In the genomic region with DNA sequence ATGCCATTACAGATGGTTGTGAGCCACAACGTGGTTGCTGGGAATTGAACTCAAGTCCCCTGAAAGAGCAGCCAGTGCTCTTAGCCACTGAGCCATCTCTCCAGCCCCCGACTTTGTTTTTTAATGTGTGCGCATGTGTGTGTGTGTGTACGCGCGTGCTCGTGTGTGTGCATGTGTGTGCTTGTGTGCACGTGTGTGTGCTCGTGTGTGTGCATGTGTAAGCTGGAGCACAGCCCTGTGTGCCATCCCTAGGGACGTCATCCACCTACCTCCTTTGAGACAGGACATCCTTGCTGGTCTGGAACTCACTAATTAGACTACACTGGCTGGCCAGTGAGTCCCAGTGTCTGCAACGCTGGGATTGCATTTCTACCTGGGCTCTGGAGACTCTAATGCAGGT, we compare ENCODE assay signal across 1 mouse cellular context.
TF ChIP-seq lines count a peak whose summit lies in the region.

No protein-coding gene starts in this region.

TF ChIP-seq in CH12.LX, 34 proteins besides CTCF, POLR2A, EP300 and RAD21:
- TF ChIP-seq ZC3H11A (IDR thresholded peaks at IDR 0.05; ENCODE audit: low read depth, low read length): no peak
- no peak for TF ChIP-seq ZMIZ1 (IDR thresholded peaks at IDR 0.05; ENCODE audit: low read depth, low read length)
- no peak for TF ChIP-seq RCOR1 (conservative IDR thresholded peaks at IDR 0.05; ENCODE audit: low read depth, low read length)
- no peak for TF ChIP-seq SMC3 (IDR thresholded peaks at IDR 0.05; ENCODE audit: low read depth, low read length)
- TF ChIP-seq BHLHE40 (IDR thresholded peaks at IDR 0.05; ENCODE audit: low read depth, low read length): peak; percentile 56
- no peak for TF ChIP-seq MAZ (IDR thresholded peaks at IDR 0.05; ENCODE audit: low read depth, low read length)
- no peak for TF ChIP-seq JUN (IDR thresholded peaks at IDR 0.05; ENCODE audit: insufficient read depth, low read depth, low read length)
- no peak for TF ChIP-seq MEF2A (IDR thresholded peaks at IDR 0.05; ENCODE audit: borderline replicate concordance, low read depth, low read length)
